Mouse (Mus musculus): ENCODE results near the gene Hs3st3b1. TPM values are rescaled to one million over a fixed set of nuclear protein-coding genes. Genes with fewer than 3 reads are reported as not detected.

The Hs3st3b1 gene
- total RNA-seq, 2 experiments from 2014 or later = 0.25 to 0.31 TPM

DNA sequence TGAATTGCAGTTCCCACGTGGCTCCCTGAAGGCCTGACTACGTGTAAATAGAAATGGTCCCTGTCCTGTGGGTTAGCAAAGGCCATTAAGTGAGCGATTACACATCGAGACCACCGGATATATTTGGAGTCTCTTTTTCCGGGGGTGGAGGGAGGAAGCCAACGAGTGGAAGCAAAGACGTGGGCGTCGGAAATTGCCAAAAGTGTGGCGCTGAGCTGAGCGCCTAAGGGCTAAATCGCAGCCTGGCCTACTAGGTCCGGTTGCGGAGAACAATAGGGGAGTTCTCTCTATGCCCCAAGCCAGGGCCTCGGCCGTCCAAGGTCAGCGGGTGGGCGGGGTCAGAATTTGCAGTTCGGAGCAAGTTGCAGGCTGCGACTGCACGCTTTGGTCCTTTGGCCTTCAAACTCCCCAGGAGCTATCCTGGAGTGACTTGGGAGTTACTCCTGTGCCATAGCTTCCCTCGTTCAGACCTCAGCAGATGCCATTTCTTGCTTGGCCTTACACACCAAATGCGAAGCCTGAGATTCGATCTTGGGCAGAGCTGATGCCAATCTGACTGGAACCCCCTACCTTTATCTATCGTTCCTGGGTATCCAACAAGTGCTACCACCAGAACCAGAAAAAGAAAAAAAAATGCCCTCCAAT is 2.3 kb upstream of the Hs3st3b1 start:
- DNase-seq (ENCODE audit: low spot score) = no peak

DNA sequence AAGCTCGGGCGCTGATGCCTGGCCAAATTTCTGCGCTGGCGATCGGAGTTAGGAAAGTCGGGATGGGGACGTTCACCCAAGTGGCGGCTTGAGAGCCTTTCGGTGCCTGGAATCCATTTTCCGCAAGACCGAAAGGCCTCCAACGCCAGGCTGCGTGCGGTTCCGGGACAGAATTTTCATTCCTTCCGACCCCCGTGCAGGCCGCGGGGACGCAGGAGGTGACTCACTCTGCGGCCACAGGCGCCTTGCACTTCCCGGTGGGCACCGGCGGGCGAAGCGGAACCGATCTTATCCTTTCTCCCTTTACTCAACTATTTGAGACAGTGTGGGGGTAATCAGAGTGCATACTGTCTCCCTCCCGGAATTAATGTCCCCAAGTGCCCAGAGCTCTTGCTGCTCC is 1.3 kb upstream of the Hs3st3b1 start:
- no peak for DNase-seq (ENCODE audit: low spot score)

GRCm38 (mm10) chr11:63921044-63921951 is 792 bp downstream of the Hs3st3b1 start:
- DNase-seq (ENCODE audit: low spot score) = peak; percentile 4

GRCm38 (mm10) chr11:63920531-63920930 is 1.6 kb downstream of the Hs3st3b1 start:
- DNase-seq (ENCODE audit: low spot score) = peak; percentile 53

GRCm38 (mm10) chr11:63919211-63920098 is 2.6 kb downstream of the Hs3st3b1 start:
- no peak for DNase-seq (ENCODE audit: low spot score)

DNA sequence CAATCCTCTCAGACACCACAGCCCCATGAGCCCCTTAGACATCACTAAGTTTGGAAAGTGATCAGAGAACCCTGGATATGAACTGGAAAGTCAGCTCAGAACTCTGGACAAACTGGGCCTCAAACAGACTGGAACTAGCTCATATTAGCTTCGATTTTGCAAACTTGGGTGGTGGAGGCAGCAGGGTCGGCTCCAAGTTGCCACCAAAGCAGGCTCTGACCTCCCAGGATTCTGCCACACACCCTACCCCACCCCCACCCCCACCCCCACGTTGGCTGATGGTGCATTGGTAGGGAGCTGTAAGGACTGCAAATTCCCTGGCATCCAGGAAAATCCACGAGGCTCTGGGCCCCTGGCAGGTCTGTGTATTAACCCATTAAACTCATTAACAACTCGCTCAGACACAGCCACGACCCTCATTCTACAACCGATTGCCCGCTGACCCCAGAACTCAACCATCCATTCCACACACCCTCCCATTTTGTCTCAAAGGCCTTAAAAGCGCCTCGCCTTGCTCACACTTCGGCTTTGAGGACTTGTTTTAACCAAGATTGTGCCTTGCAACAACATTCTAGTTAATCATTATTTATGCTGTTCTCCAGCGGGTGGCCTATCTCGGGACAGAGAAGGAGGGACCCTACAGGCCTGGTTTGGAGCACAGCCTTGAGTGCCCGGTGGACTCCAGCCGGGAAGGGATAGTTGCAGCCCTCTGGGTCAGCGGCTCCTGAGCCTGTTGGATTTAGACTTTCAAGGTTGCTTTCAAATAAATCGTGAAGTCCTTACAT is 3.6 kb downstream of the Hs3st3b1 start:
- DNase-seq (ENCODE audit: low spot score) = no peak

DNA sequence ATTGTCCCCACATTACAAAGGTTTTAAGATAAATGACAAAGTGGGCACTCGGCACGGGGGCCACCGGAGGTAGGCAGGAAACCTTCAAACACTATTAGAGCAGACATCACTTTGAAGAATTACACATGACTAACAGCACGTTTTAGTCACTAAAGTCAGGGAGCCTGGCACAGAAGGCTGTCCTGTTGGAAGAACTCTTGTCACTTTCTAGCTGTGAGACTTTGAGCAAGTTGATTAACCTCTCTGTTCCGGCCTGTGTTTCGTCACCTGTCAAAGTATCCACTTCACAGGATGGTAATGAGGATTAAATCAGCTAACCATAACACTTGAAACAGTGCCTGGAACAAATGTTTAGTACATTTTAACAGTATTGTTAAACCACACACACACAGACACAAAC is 4.5 kb downstream of the Hs3st3b1 start:
- no peak for DNase-seq (ENCODE audit: low spot score)

DNA sequence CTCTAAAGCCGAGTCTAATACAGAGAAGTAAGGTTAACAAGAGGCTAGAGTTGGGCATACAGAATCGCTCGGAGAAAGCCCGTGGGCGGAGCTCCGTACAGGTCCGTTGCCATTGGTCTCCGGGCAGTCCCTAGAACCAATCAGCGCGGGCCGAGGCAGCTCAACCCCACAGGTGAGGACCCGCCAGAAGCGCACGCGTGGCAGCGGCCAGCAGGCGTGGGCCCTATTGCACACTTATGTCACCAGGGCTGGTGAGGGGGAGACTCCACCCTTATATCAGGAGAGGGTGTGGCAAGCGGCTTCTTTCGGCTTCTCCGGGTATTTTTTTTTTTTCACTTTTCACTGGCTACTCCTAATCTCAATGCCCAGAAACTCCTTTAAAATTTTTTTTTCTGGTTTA is 7.7 kb downstream of the Hs3st3b1 start:
- DNase-seq (ENCODE audit: low spot score) = peak; percentile 52

- no peak for DNase-seq (ENCODE audit: low spot score)
These were observed 8.2 kb downstream of the Hs3st3b1 start for GRCm38 (mm10) chr11:63913936-63914335.

DNA sequence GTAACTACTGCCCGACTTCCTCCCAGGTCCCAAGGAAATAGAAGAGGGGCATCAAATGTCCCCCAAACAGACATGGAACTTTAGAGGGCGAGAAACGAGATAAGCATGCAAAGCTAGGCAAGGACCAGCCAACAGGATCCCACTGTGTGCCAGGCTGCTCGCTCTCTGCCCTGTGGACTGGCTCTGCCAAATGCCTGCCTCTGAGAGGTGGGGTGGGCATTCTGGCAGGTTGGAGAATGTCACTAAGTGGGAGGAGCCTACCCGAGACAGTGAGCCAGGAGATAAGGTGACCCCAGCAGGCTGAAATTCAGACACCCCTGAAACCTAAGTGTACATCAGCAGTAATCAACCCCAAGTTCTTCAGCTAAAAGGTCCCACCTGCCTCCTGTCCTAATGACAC is 11.1 kb downstream of the Hs3st3b1 start:
- no peak for DNase-seq (ENCODE audit: low spot score)

GRCm38 (mm10) chr11:63909961-63910360 is 12.1 kb downstream of the Hs3st3b1 start:
- no peak for DNase-seq (ENCODE audit: low spot score)

GRCm38 (mm10) chr11:63908500-63908899 is 13.6 kb downstream of the Hs3st3b1 start:
- no peak for DNase-seq (ENCODE audit: low spot score)

GRCm38 (mm10) chr11:63906552-63907353 is 15.3 kb downstream of the Hs3st3b1 start:
- DNase-seq (ENCODE audit: low spot score) = peak; percentile 59

- no peak for DNase-seq (ENCODE audit: low spot score)
These were observed 17.3 kb downstream of the Hs3st3b1 start for GRCm38 (mm10) chr11:63904787-63905186.

GRCm38 (mm10) chr11:63898509-63899168 is 23.5 kb downstream of the Hs3st3b1 start:
- DNase-seq (ENCODE audit: low spot score) = peak; percentile 12

- no peak for DNase-seq (ENCODE audit: low spot score)
These were observed 24.1 kb downstream of the Hs3st3b1 start for GRCm38 (mm10) chr11:63897856-63898508.

DNA sequence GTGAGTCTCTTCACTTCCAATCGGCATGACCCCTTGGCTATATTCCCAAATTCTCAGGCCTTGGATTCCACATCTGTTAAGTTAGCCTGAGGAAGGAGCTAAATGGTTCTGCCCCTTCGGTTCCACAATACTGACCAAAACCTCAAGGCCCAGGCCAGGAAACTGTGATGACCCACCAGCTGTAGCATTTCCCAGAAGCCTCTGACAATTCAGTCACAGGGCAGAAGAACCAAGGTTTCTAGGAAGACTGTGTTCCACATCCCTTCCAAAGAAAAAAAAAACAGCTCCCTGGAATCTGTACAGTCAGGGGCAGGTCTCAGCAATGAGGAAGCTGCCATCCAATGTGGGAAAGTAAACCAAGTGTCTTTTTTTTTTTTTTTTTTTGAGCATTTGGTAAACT is 25.1 kb downstream of the Hs3st3b1 start:
- DNase-seq (ENCODE audit: low spot score) = no peak

DNA sequence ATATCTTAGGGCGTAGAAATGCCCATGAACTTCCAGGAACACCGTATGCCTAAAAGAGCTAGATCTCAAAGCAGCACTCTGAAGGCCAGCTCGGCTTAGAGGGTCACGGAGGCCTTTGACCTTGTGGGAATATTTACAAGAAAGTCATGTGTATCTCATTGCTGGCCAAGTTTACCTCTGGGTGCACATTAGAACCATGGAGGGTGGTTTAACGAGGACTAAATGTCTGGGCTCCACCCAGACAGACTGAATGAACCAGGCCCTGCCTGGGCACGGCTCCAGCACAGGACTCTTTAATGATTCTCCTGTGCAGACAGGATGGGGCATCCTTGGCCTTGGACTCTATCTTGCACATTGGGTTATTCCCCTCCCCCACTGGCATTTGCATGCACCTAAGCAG is 27.9 kb downstream of the Hs3st3b1 start:
- DNase-seq (ENCODE audit: low spot score) = no peak

- no peak for DNase-seq (ENCODE audit: low spot score)
These were observed 28.5 kb downstream of the Hs3st3b1 start for GRCm38 (mm10) chr11:63893557-63893956.
